Mouse (Mus musculus) CH12.LX (cell line): ENCODE measurements around the gene Ldlrad3. TPM values are rescaled to one million over a fixed set of nuclear protein-coding genes. Genes with fewer than 3 reads are reported as not detected.

ENCODE experiments used
- DNase-seq: peaks from one replicate; pipeline ENCODE4 v3.0.0-alpha.2; 2013; ENCODE audit errors: extremely low read depth
- H3K27ac ChIP-seq: 2 replicates; pipeline ENCODE4 v1.5.1; 2012; ENCODE audit warnings: low read depth, mild to moderate bottlenecking, control low read depth, moderate library complexity; ENCODE audit not compliant: insufficient read depth
- H3K27me3 ChIP-seq: replicated peaks from 2 replicates; pipeline ENCODE3; 2012; ENCODE audit warnings: inconsistent platforms
- H3K36me3 ChIP-seq, 2 experiments: replicated peaks in 1 of 2; 2 replicates each; pipeline versions ENCODE3 to v1.6.1; 2012; ENCODE audit warnings: inconsistent platforms in 1 of 2, low read length in 1 of 2, mild to moderate bottlenecking in 1 of 2, mixed read lengths in 1 of 2, moderate library complexity in 1 of 2; ENCODE audit not compliant: control insufficient read depth in 1 of 2, insufficient read depth in 1 of 2
- H3K4me1 ChIP-seq, 2 experiments: 2 replicates each; pipeline ENCODE4 v1.6.1; 2012; ENCODE audit warnings: inconsistent platforms in 1 of 2, moderate library complexity in 1 of 2; ENCODE audit not compliant: insufficient read depth in 2 of 2, control insufficient read depth in 1 of 2
- H3K4me2 ChIP-seq: 2 replicates; pipeline ENCODE4 v1.6.1; 2012; ENCODE audit warnings: low read depth, mild to moderate bottlenecking, control low read depth; ENCODE audit not compliant: poor library complexity, insufficient read depth, severe bottlenecking
- H3K4me3 ChIP-seq, 3 experiments: fragments of 150-350 bp in 1 of 3; sonication (generic) in 1 of 3; replicated peaks in 1 of 3; 2 replicates each; pipeline versions ENCODE3 to v1.5.1; 2011 to 2012; ENCODE audit warnings: low read depth in 2 of 3, low read length in 2 of 3, mild to moderate bottlenecking in 2 of 3, moderate library complexity in 2 of 3, control low read depth in 1 of 3, improper control_type of control experiment in 1 of 3, inconsistent platforms in 1 of 3, mixed read lengths in 1 of 3; ENCODE audit not compliant: poor library complexity in 1 of 3
- H3K79me2 ChIP-seq: replicated peaks from 2 replicates; pipeline ENCODE4 v1.6.1; 2012; ENCODE audit warnings: mild to moderate bottlenecking, moderate library complexity; ENCODE audit not compliant: control insufficient read depth, poor library complexity, insufficient read depth, severe bottlenecking; ENCODE audit errors: extremely low read depth
- H3K9ac ChIP-seq: 2 replicates; pipeline ENCODE4 v1.6.1; 2012; ENCODE audit warnings: low read depth, mild to moderate bottlenecking, control low read depth, moderate library complexity; ENCODE audit not compliant: insufficient read depth
- H3K9me3 ChIP-seq: replicated peaks from 2 replicates; pipeline ENCODE3; 2012; ENCODE audit warnings: low read length, inconsistent platforms, mixed read lengths
- BHLHE40 ChIP-seq: IDR thresholded peaks from 2 replicates; pipeline ENCODE4 v1.6.1; 2011; ENCODE audit warnings: mild to moderate bottlenecking, low read depth, low read length, improper control_type of control experiment
- E2F4 ChIP-seq: IDR thresholded peaks from 2 replicates; pipeline ENCODE4 v1.6.1; 2011; ENCODE audit warnings: low read depth, low read length, improper control_type of control experiment; ENCODE audit not compliant: insufficient replicate concordance
- ELF1 ChIP-seq: IDR thresholded peaks from 2 replicates; pipeline ENCODE4 v1.6.1; 2014; ENCODE audit warnings: low read depth, mild to moderate bottlenecking, inconsistent platforms, low read length, improper control_type of control experiment
- EP300 ChIP-seq: IDR thresholded peaks from 2 replicates; pipeline ENCODE4 v1.6.1; 2011; ENCODE audit warnings: low read length, improper control_type of control experiment
- ETS1 ChIP-seq: conservative IDR thresholded peaks from 2 replicates; pipeline ENCODE4 v1.6.1; 2012; ENCODE audit warnings: low read depth, mild to moderate bottlenecking, inconsistent platforms, low read length, improper control_type of control experiment, moderate library complexity
- GABPA ChIP-seq: IDR thresholded peaks from 2 replicates; pipeline ENCODE4 v1.6.1; 2012; ENCODE audit warnings: low read depth, low read length, improper control_type of control experiment, inconsistent platforms; ENCODE audit not compliant: insufficient replicate concordance
- JUN ChIP-seq: IDR thresholded peaks from 2 replicates; pipeline ENCODE4 v1.6.1; 2011; ENCODE audit warnings: low read depth, mild to moderate bottlenecking, low read length, improper control_type of control experiment, moderate library complexity; ENCODE audit not compliant: insufficient read depth
- MAZ ChIP-seq: IDR thresholded peaks from 2 replicates; pipeline ENCODE4 v1.6.1; 2012; ENCODE audit warnings: low read depth, mild to moderate bottlenecking, inconsistent platforms, low read length, improper control_type of control experiment, moderate library complexity
- MEF2A ChIP-seq: IDR thresholded peaks from 2 replicates; pipeline ENCODE4 v1.6.1; 2014; ENCODE audit warnings: low read depth, mild to moderate bottlenecking, inconsistent platforms, low read length, improper control_type of control experiment, borderline replicate concordance
- TBP ChIP-seq: conservative IDR thresholded peaks from 2 replicates; pipeline ENCODE4 v1.6.1; 2011; ENCODE audit warnings: low read depth, low read length, improper control_type of control experiment
- TCF12 ChIP-seq: IDR thresholded peaks from 2 replicates; pipeline ENCODE4 v1.6.1; 2014; ENCODE audit warnings: low read depth, mild to moderate bottlenecking, inconsistent platforms, low read length, improper control_type of control experiment
- UBTF ChIP-seq: IDR thresholded peaks from 2 replicates; pipeline ENCODE4 v1.6.1; 2012; ENCODE audit warnings: low read depth, mild to moderate bottlenecking, inconsistent platforms, low read length, improper control_type of control experiment, moderate library complexity
- USF1 ChIP-seq: IDR thresholded peaks from 2 replicates; pipeline ENCODE4 v1.6.1; 2014; ENCODE audit warnings: low read depth, mild to moderate bottlenecking, inconsistent platforms, low read length, improper control_type of control experiment
- USF2 ChIP-seq: conservative IDR thresholded peaks from 2 replicates; pipeline ENCODE4 v1.6.1; 2011; ENCODE audit warnings: low read depth, low read length, improper control_type of control experiment
- ZC3H11A ChIP-seq: IDR thresholded peaks from 2 replicates; pipeline ENCODE4 v1.6.1; 2012; ENCODE audit warnings: low read depth, mild to moderate bottlenecking, inconsistent platforms, low read length, improper control_type of control experiment
- ZMIZ1 ChIP-seq: IDR thresholded peaks from 2 replicates; pipeline ENCODE4 v1.6.1; 2012; ENCODE audit warnings: low read depth, mild to moderate bottlenecking, inconsistent platforms, low read length, improper control_type of control experiment
- ZNF384 ChIP-seq: IDR thresholded peaks from 2 replicates; pipeline ENCODE4 v1.6.1; 2012; ENCODE audit warnings: low read depth, low read length, improper control_type of control experiment, inconsistent platforms
- dilution Hi-C: fragments of 300-500 bp; cut with MboI; formaldehyde crosslinking; loops from 2 replicates; pipeline ENCODE4 v1.14.3; 2020; ENCODE audit warnings: low sequenced_read_pairs; ENCODE audit not compliant: extremely low pct_unique_long_range_greater_than_20kb, extremely low pct_ligation_motif_present
- in situ Hi-C: fragments of 300-500 bp; cut with MboI; formaldehyde crosslinking; loops from 3 replicates; pipeline ENCODE4 v1.14.3; 2019; ENCODE audit warnings: low sequenced_read_pairs, low pct_ligation_motif_present, low pct_unique_long_range_greater_than_20kb, mixed read lengths
- polyA plus RNA-seq: library from polyadenylated mRNA; unstranded; fragments of >175 nt; gene quantifications from 2 replicates; pipeline ENCODE4 v1.2.1, GENCODE M21; 2012; ENCODE audit warnings: low read depth; ENCODE audit not compliant: insufficient read length
- total RNA-seq, 2 experiments: library from RNA; depleted of rRNA; stranded (reverse); fragments of 300-350 nt in 1 of 2; fragments of >200 nt in 1 of 2; gene quantifications; 2 replicates each; pipeline ENCODE4 v1.2.3; 2012 to 2014

Ldlrad3 gene
- total and polyA plus RNA-seq, 3 experiments = 0.30 to 2.7 (median 2.1) TPM

DNA sequence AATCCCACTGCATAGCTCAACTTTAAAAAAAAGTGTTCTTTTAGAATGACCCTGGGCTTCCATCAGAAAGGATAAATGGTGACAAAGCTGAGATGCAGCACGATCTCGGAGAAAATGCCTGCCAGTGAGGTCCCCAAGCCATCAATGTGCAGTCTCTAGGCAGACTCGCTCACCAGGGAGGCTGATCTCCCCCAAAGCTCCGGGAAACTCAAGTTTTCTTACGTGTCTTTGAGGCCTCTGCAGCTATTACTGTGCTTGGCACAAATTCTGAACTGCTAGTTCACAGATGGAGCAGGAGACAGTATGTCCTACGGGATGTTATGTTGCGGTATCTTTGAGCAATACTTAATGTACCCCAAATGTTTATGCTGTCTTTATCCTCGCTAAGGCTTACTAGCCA is 124.3 kb downstream of the Ldlrad3 start:
- dilution Hi-C loops = no loop called here
- no peak for DNase-seq

DNA sequence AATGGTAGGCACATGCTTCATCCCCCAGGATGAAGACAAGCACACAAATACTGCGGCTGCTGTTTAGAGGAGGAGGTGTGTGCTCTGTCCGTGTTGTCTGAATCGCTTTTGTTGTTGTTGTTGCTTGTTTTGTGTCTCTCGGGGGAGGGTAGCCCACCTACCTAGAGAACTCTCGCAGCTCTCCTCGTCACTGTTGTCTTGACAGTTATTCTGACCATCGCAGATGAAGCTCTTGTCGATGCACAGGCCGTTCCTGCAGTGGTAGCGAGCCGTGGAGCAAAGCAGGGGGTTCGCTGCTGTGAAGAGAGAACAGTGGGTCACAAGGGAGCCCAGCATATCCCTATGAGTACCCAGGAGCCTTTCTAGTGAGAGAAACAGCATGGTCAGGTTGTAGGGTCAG is 128.4 kb downstream of the Ldlrad3 start:
- Histone ChIP-seq H3K4me1 (peaks cover 4 to 27% of the 10 kb centered on the region in 2 experiments; a peak in 3 of 4 replicates), H3K4me3 (no peak overlapping the region), H3K4me2 (no peak overlapping the region), H3K79me2 (no peaks in the 10 kb centered on the region), H3K9me3 (no peaks in the 10 kb centered on the region), H3K27ac (no peak overlapping the region), H3K27me3 (no peaks in the 10 kb centered on the region), H3K9ac (no peak overlapping the region), H3K36me3 (no peaks in the 10 kb centered on the region)
- dilution Hi-C loops = no loop called here
- in situ Hi-C loops = no loop called here
- TF ChIP-seq ZNF384 = no peak
- no peak for TF ChIP-seq USF1
- no peak for TF ChIP-seq MAZ
- TF ChIP-seq TBP = no peak
- TF ChIP-seq GABPA = no peak
- no peak for TF ChIP-seq JUN
- no peak for TF ChIP-seq TCF12
- no peak for TF ChIP-seq ZMIZ1
- TF ChIP-seq ZC3H11A = no peak
- TF ChIP-seq E2F4 = no peak
- DNase-seq = no peak

More for the DNA sequence above, 124.3 kb downstream of the Ldlrad3 start:
- no peak for TF ChIP-seq MEF2A
- TF ChIP-seq JUN = no peak
- TF ChIP-seq USF2 = no peak
- TF ChIP-seq E2F4 = no peak
- no peak for TF ChIP-seq ZC3H11A
- TF ChIP-seq ELF1 = no peak
- TF ChIP-seq UBTF = no peak
- no peak for TF ChIP-seq ETS1
- no peak for TF ChIP-seq EP300
- no peak for TF ChIP-seq BHLHE40
- TF ChIP-seq, all 38 proteins: peak for 0
- H3K9me3 ChIP-seq = no peaks in the 10 kb centered on the region
- H3K4me3 ChIP-seq = no peak overlapping the region
- H3K4me2 ChIP-seq = no peak overlapping the region
- H3K9ac ChIP-seq = no peak overlapping the region
- peaks cover 0 to 21% of the 10 kb centered on the region in 2 experiments; a peak in 2 of 4 replicates for H3K4me1 ChIP-seq
- H3K36me3 ChIP-seq = no peaks in the 10 kb centered on the region
- no peaks in the 10 kb centered on the region for H3K27me3 ChIP-seq
- no peaks in the 10 kb centered on the region for H3K79me2 ChIP-seq
- in situ Hi-C loops = no loop called here
- H3K27ac ChIP-seq = no peak overlapping the region
